Mouse (Mus musculus) E14TG2a.4 (cell line): ENCODE measurements around the gene AC124108.1.

Source experiments
- CTCF ChIP-seq: conservative IDR thresholded peaks from 2 replicates; pipeline ENCODE4 v1.5.1; 2014; ENCODE audit warnings: low read length
- NANOG ChIP-seq: IDR thresholded peaks from 2 replicates; pipeline ENCODE4 v1.6.1; 2014; ENCODE audit warnings: borderline replicate concordance, low read length, mixed read lengths

DNA sequence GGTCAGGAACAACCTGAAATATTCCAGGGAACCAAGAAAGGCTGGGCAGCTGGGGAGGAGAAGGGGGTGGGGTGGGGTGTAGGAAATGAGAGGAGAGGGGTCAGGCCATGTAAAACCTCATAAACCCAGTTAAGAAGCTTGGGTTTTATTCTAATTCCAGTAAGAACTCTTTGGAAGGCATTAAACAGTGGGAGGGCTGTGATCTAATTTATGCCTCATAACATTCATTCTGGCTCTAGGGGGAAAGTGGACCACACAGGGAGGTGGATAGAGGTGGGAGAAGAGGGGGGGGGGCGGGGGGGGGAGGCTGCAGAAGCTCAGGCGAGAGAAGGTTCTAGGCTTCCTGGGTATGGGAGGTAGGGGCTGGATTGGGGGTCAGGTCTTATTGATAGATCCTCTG is 19.6 kb upstream of the AC124108.1 start:
- TF ChIP-seq CTCF (no peak), NANOG (no peak)
